Mouse (Mus musculus) brain, embryonic 14.5 days (tissue): Measurements from ENCODE around the gene Cd209g.
"Not testable (repeated sequence)": the region's sequence is repeated elsewhere in the genome, so short reads cannot be mapped to it uniquely, and the experiment has no call there.

ENCODE experiments used
- CTCF ChIP-seq: fragments of 200-500 bp; IDR thresholded peaks from 2 replicates; pipeline ENCODE4 v1.5.1; 2012; ENCODE audit warnings: inconsistent platforms, mild to moderate bottlenecking, moderate library complexity, borderline replicate concordance; ENCODE audit not compliant: insufficient read depth, insufficient read length; ENCODE audit errors: extremely low read depth
- POLR2A ChIP-seq: fragments of 200-500 bp; IDR thresholded peaks from 2 replicates; pipeline ENCODE4 v1.6.1; 2012; ENCODE audit warnings: mild to moderate bottlenecking, inconsistent platforms, borderline replicate concordance; ENCODE audit not compliant: poor library complexity, insufficient read depth, insufficient read length, severe bottlenecking; ENCODE audit errors: extremely low read depth

DNA sequence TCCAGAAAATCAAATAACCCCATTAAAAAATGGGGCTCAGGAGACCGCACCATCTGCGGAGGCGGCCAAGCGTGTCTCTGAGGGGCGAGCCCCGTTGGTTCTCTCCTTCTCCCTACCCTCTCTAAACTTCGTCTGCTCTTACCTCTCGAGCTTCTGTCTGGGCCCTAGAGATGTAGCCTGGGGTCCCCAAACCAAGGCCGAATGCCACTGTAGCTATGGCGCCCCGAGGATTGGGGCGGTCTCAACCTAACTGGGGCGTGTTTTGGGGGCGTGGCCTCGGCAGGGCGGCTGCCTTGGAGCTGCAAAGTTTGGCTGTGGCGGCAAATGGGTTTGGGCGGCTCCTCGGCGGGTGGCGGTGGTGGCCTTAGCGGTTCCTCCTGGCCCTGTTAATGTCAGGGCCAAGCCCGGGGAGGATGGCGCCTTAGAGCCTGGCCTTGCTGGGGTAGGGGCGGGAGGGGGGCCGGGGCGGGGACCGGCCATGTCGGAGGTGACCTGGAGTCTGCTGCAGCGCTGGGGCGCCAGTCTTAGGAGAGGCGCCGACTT, 46.6 kb upstream of the Cd209g start:
- TF ChIP-seq CTCF, POLR2A: not testable (repeated sequence)
